Mouse (Mus musculus) heart, adult 2 months (tissue): ENCODE results near the gene B9d2.

Experiments used
- CTCF ChIP-seq: fragments of 200-600 bp; IDR thresholded peaks from 2 replicates; pipeline ENCODE4 v1.8.1; 2022; ENCODE audit warnings: antibody characterized with exemption, mild to moderate bottlenecking, moderate library complexity
- POLR2A ChIP-seq: fragments of 200-500 bp; IDR thresholded peaks from 2 replicates; pipeline ENCODE4 v1.6.1; 2011; ENCODE audit warnings: mild to moderate bottlenecking, low read depth, low read length, control low read depth; ENCODE audit not compliant: insufficient read depth

DNA sequence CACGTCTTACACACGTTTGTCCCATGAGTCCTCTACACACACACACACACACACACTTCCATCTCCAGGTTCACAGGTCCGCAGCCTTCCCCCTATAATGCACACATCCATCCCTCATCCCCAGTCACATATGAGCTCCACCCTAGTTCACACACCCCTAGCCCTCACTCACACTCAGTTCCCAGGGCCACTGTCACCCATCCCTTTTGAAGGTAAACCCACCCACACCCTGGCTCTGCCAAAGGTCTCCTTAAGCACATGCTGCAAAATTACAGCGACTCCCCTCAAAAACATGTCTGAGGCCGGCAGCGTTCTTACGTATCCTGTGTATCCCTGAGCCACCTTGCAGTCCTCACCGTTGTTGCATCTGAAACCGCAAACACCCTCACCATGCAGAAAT lies 6.3 kb upstream of the B9d2 start:
- TF ChIP-seq CTCF (no peak), POLR2A (no peak)
